Comparison of ENCODE assay signal across 28 mouse cellular contexts in the genomic region with DNA sequence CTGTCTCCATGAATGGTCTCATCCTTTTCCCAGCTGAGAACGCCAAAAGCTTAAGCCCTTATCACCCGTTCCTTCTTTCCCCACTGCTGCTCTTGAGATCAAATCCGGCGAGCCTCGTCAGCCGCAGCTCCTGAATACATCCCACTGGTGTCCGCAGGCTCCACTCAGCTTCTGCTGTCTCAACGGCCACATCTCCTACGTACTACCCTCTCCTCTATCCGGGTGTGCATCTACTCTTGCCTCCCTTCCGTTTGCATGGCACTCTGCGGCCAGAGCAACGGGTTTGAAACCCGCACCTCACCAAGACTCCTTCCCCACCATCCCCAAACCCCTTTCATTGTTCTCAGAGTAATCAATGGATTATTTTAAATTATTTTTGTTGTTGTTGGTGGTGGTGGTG.
"Had no signal": no experiment of that assay in that cellular context is flagged by ENCODE, and none has a peak within 500 bp of the region (broad histone marks: within the 10 kb centered on the region; RNA-seq: fewer than 3 reads in every experiment).

No protein-coding gene starts in this region.

- H3K9me3 ChIP-seq: limb, embryonic 10.5 days; limb, embryonic 12.5 days; limb, embryonic 13.5 days; limb, embryonic 15.5 days; liver, embryonic 12.5 days; liver, embryonic 13.5 days; liver, embryonic 15.5 days; lung, embryonic 15.5 days; megakaryocyte, embryonic 14.5 days; midbrain, embryonic 10.5 days; midbrain, embryonic 12.5 days; midbrain, embryonic 13.5 days; midbrain, embryonic 15.5 days; neural tube, embryonic 12.5 days had no signal

- H3K4me1 ChIP-seq: liver, embryonic 15.5 days; lung, embryonic 15.5 days; midbrain, embryonic 12.5 days; neural tube, embryonic 12.5 days had no signal

- H3K27ac ChIP-seq: limb, embryonic 10.5 days; limb, embryonic 13.5 days; limb, embryonic 15.5 days; liver, embryonic 12.5 days; liver, embryonic 13.5 days; liver, embryonic 14.5 days; liver, embryonic 15.5 days; lung, embryonic 15.5 days; macrophage; midbrain, embryonic 10.5 days; midbrain, embryonic 12.5 days; midbrain, embryonic 13.5 days; midbrain, embryonic 15.5 days; neural tube, embryonic 12.5 days had no signal

- DNase-seq: left cerebral cortex, postnatal 4 days; liver; liver, embryonic 13.5 days; liver, postnatal 0 days; lung, adult 18-20 months; lung, adult 2 months; lung, embryonic 14.5 days; lung, postnatal 10 days; lung, postnatal 14 days; lung, postnatal 36 days; lung, postnatal 4 days; midbrain, embryonic 14.5 days had no signal

- H3K36me3 ChIP-seq: limb, embryonic 10.5 days; limb, embryonic 13.5 days; limb, embryonic 15.5 days; liver, embryonic 12.5 days; liver, embryonic 13.5 days; liver, embryonic 15.5 days; lung, embryonic 15.5 days; midbrain, embryonic 12.5 days; midbrain, embryonic 13.5 days; midbrain, embryonic 15.5 days; neural tube, embryonic 12.5 days had no signal

- H3K9ac ChIP-seq: limb, embryonic 12.5 days; limb, embryonic 13.5 days; limb, embryonic 15.5 days; liver, embryonic 12.5 days; liver, embryonic 13.5 days; liver, embryonic 14.5 days; liver, embryonic 15.5 days; liver, postnatal 0 days; lung, embryonic 14.5 days; lung, embryonic 15.5 days; midbrain, embryonic 12.5 days; midbrain, embryonic 13.5 days; midbrain, embryonic 15.5 days; neural tube, embryonic 12.5 days had no signal

- H3K4me3 ChIP-seq: limb, embryonic 10.5 days; limb, embryonic 12.5 days; limb, embryonic 13.5 days; limb, embryonic 15.5 days; liver, embryonic 12.5 days; liver, embryonic 13.5 days; liver, embryonic 15.5 days; lung, embryonic 15.5 days; megakaryocyte, embryonic 14.5 days; midbrain, embryonic 10.5 days; midbrain, embryonic 12.5 days; midbrain, embryonic 13.5 days; midbrain, embryonic 15.5 days; myocyte; neural tube, embryonic 12.5 days had no signal
